Mouse (Mus musculus) MEL (cell line): ENCODE measurements around the gene D630003M21Rik. TPM values are rescaled to one million over a fixed set of nuclear protein-coding genes. Genes with fewer than 3 reads are reported as not detected.

Experiments
- DNase-seq: peaks from one replicate; pipeline ENCODE4 v3.0.0; 2011; ENCODE audit warnings: low read depth, low spot score
- H3K27ac ChIP-seq: 2 replicates; pipeline ENCODE4 v1.5.1; 2012; ENCODE audit warnings: low read depth, mild to moderate bottlenecking, control low read depth, low read length, moderate library complexity; ENCODE audit not compliant: control insufficient read depth
- H3K27me3 ChIP-seq, 2 experiments: fragments of 150-350 bp in 1 of 2; sonication (generic) in 1 of 2; 2 replicates each; pipeline ENCODE4 v1.6.1; 2012; ENCODE audit warnings: low read length in 2 of 2, mild to moderate bottlenecking in 2 of 2, improper control_type of control experiment in 1 of 2, moderate library complexity in 1 of 2; ENCODE audit not compliant: insufficient read depth in 2 of 2, control insufficient read depth in 1 of 2
- H3K36me3 ChIP-seq, 2 experiments: 2 replicates each; pipeline ENCODE4 v1.6.1; 2012 to 2014; ENCODE audit warnings: low read length in 2 of 2, improper control_type of control experiment in 1 of 2, inconsistent platforms in 1 of 2, mild to moderate bottlenecking in 1 of 2; ENCODE audit not compliant: insufficient read depth in 2 of 2, control insufficient read depth in 1 of 2
- H3K4me1 ChIP-seq, 2 experiments: fragments of 150-350 bp in 1 of 2; sonication (generic) in 1 of 2; 2 replicates each; pipeline ENCODE4 v1.6.1; 2012; ENCODE audit warnings: low read length in 2 of 2, improper control_type of control experiment in 1 of 2, mild to moderate bottlenecking in 1 of 2; ENCODE audit not compliant: insufficient read depth in 2 of 2, control insufficient read depth in 1 of 2
- H3K4me3 ChIP-seq, 2 experiments: fragments of 150-350 bp in 1 of 2; sonication (generic) in 1 of 2; 2 replicates each; pipeline ENCODE4 v1.5.1; 2012; ENCODE audit warnings: low read depth in 2 of 2, low read length in 2 of 2, mild to moderate bottlenecking in 2 of 2, moderate library complexity in 2 of 2, control low read depth in 1 of 2, improper control_type of control experiment in 1 of 2; ENCODE audit not compliant: control insufficient read depth in 1 of 2, insufficient read depth in 1 of 2
- H3K79me2 ChIP-seq: 2 replicates; pipeline ENCODE4 v1.6.1; 2012; ENCODE audit warnings: mild to moderate bottlenecking, low read length, moderate library complexity; ENCODE audit not compliant: control insufficient read depth, poor library complexity, insufficient read depth
- H3K9ac ChIP-seq: 2 replicates; pipeline ENCODE4 v1.6.1; 2012; ENCODE audit warnings: low read depth, mild to moderate bottlenecking, control low read depth, low read length, moderate library complexity; ENCODE audit not compliant: control insufficient read depth, poor library complexity, severe bottlenecking
- H3K9me3 ChIP-seq: fragments of 150-350 bp; sonication (generic); replicated peaks from 2 replicates; pipeline ENCODE4 v1.6.1; 2012; ENCODE audit warnings: mild to moderate bottlenecking, low read length, improper control_type of control experiment, moderate library complexity; ENCODE audit not compliant: insufficient read depth
- CHD1 ChIP-seq: IDR thresholded peaks from 2 replicates; pipeline ENCODE4 v1.6.1; 2012; ENCODE audit warnings: low read depth, mild to moderate bottlenecking, inconsistent platforms, low read length, improper control_type of control experiment
- CHD2 ChIP-seq: IDR thresholded peaks from 2 replicates; pipeline ENCODE4 v1.6.1; 2011; ENCODE audit warnings: low read length, improper control_type of control experiment
- CTCF ChIP-seq, 3 experiments: IDR thresholded peaks in 2 of 3; conservative IDR thresholded peaks in 1 of 3; 2 replicates each; pipeline ENCODE4 v1.5.1; 2011 to 2012; ENCODE audit warnings: low read length in 3 of 3, low read depth in 2 of 3, mild to moderate bottlenecking in 2 of 3, improper control_type of control experiment in 1 of 3, inconsistent platforms in 1 of 3, mixed read lengths in 1 of 3, moderate library complexity in 1 of 3; ENCODE audit not compliant: control insufficient read depth in 1 of 3, insufficient read depth in 1 of 3, poor library complexity in 1 of 3, severe bottlenecking in 1 of 3
- E2F4 ChIP-seq: IDR thresholded peaks from 2 replicates; pipeline ENCODE4 v1.6.1; 2011; ENCODE audit warnings: low read depth, low read length, improper control_type of control experiment, borderline replicate concordance
- ETS1 ChIP-seq: IDR thresholded peaks from 2 replicates; pipeline ENCODE4 v1.6.1; 2012; ENCODE audit warnings: low read depth, mild to moderate bottlenecking, inconsistent platforms, low read length, improper control_type of control experiment, moderate library complexity
- MAFK ChIP-seq: IDR thresholded peaks from 2 replicates; pipeline ENCODE4 v1.6.1; 2011; ENCODE audit warnings: low read depth, mild to moderate bottlenecking, low read length, improper control_type of control experiment, borderline replicate concordance
- MAX ChIP-seq: IDR thresholded peaks from 2 replicates; pipeline ENCODE4 v1.6.1; 2011; ENCODE audit warnings: low read length, improper control_type of control experiment
- MEF2A ChIP-seq: IDR thresholded peaks from 2 replicates; pipeline ENCODE4 v1.6.1; 2014; ENCODE audit warnings: low read depth, mild to moderate bottlenecking, inconsistent platforms, low read length, improper control_type of control experiment; ENCODE audit not compliant: poor library complexity, insufficient replicate concordance, severe bottlenecking; ENCODE audit errors: extremely low read depth
- MYB ChIP-seq: IDR thresholded peaks from 2 replicates; pipeline ENCODE4 v1.6.1; 2011; ENCODE audit warnings: mild to moderate bottlenecking, low read depth, low read length, improper control_type of control experiment
- NELFE ChIP-seq: IDR thresholded peaks from 2 replicates; pipeline ENCODE4 v1.6.1; 2011; ENCODE audit warnings: low read depth, low read length, improper control_type of control experiment
- NRF1 ChIP-seq: IDR thresholded peaks from 2 replicates; pipeline ENCODE4 v1.6.1; 2014; ENCODE audit warnings: low read depth, mild to moderate bottlenecking, inconsistent platforms, low read length, improper control_type of control experiment, moderate library complexity; ENCODE audit not compliant: poor library complexity, insufficient read depth, severe bottlenecking
- RAD21 ChIP-seq: IDR thresholded peaks from 2 replicates; pipeline ENCODE4 v1.6.1; 2011; ENCODE audit warnings: mild to moderate bottlenecking, low read depth, low read length, improper control_type of control experiment
- SMC3 ChIP-seq: IDR thresholded peaks from 2 replicates; pipeline ENCODE4 v1.6.1; 2011; ENCODE audit warnings: low read depth, low read length, improper control_type of control experiment
- TBP ChIP-seq: IDR thresholded peaks from 2 replicates; pipeline ENCODE4 v1.8.0; 2011; ENCODE audit warnings: low read depth, low read length, improper control_type of control experiment
- TCF12 ChIP-seq: IDR thresholded peaks from 2 replicates; pipeline ENCODE4 v1.6.1; 2014; ENCODE audit warnings: low read depth, mild to moderate bottlenecking, inconsistent platforms, low read length, improper control_type of control experiment, moderate library complexity
- UBTF ChIP-seq: IDR thresholded peaks from 2 replicates; pipeline ENCODE4 v1.6.1; 2012; ENCODE audit warnings: low read depth, mild to moderate bottlenecking, inconsistent platforms, low read length, improper control_type of control experiment, moderate library complexity, borderline replicate concordance; ENCODE audit not compliant: insufficient read depth
- USF1 ChIP-seq: IDR thresholded peaks from 2 replicates; pipeline ENCODE4 v1.6.1; 2014; ENCODE audit warnings: low read depth, mild to moderate bottlenecking, inconsistent platforms, low read length, improper control_type of control experiment, moderate library complexity
- ZMIZ1 ChIP-seq: IDR thresholded peaks from 2 replicates; pipeline ENCODE4 v1.6.1; 2012; ENCODE audit warnings: low read depth, mild to moderate bottlenecking, inconsistent platforms, low read length, improper control_type of control experiment, moderate library complexity
- ZNF384 ChIP-seq: IDR thresholded peaks from 2 replicates; pipeline ENCODE4 v1.6.1; 2012; ENCODE audit warnings: low read depth, mild to moderate bottlenecking, inconsistent platforms, low read length, improper control_type of control experiment
- polyA plus RNA-seq, 2 experiments: library from polyadenylated mRNA; stranded (reverse) in 1 of 2; unstranded in 1 of 2; fragments of >175 nt in 1 of 2; fragments of >200 nt in 1 of 2; gene quantifications; 2 replicates each; pipeline versions ENCODE4 v1.2.1 to v1.2.4; 2012; ENCODE audit warnings: low replicate concordance in 2 of 2, low read depth in 1 of 2; ENCODE audit not compliant: insufficient read length in 2 of 2, insufficient read depth in 1 of 2, missing spikeins in 1 of 2
- total RNA-seq: library from RNA; depleted of rRNA; stranded (reverse); fragments of 300-350 nt; gene quantifications from 2 replicates; pipeline ENCODE4 v1.2.3, GENCODE M21; 2012

The D630003M21Rik gene
- total and polyA plus RNA-seq, 3 experiments, result 0.10 TPM; not detected in 2

- H3K9me3 ChIP-seq, result no peaks in the 10 kb centered on the region
- H3K27ac ChIP-seq, result no peak overlapping the region
- H3K79me2 ChIP-seq, result no peaks in the 10 kb centered on the region
- H3K4me1 ChIP-seq, result peaks cover 0 to 4% of the 10 kb centered on the region in 2 experiments; a peak in 1 of 4 replicates
- H3K4me3 ChIP-seq, result no peak overlapping the region
- TF ChIP-seq USF1 (no peak), TCF12 (no peak), TBP (no peak), MYB (no peak), SMC3 (no peak), NELFE (no peak), NRF1 (no peak), ZNF384 (no peak), RAD21 (no peak), E2F4 (no peak)
- no peaks in the 10 kb centered on the region for H3K36me3 ChIP-seq
- H3K9ac ChIP-seq, result no peak overlapping the region
- no peak for DNase-seq
- H3K27me3 ChIP-seq, result no peaks in the 10 kb centered on the region
These were observed 53.6 kb downstream of the D630003M21Rik start for GRCm38 (mm10) chr2:158175433-158175832.

GRCm38 (mm10) chr2:158174958-158175357 lies 54.1 kb downstream of the D630003M21Rik start:
- Histone ChIP-seq H3K9ac (no peak overlapping the region), H3K27me3 (no peaks in the 10 kb centered on the region), H3K9me3 (no peaks in the 10 kb centered on the region)
- TF ChIP-seq MAX (no peak), UBTF (no peak), CHD1 (no peak), RAD21 (no peak), ETS1 (no peak), CHD2 (no peak), NELFE (no peak), MAFK (no peak), CTCF (IDR thresholded peaks at IDR 0.05 in 2 of 3, conservative IDR thresholded peaks at IDR 0.05 in 1 of 3; ENCODE audit: control insufficient read depth in 1 of 3, insufficient read depth in 1 of 3, low read depth in 2 of 3, low read length in 3 of 3, poor library complexity in 1 of 3, severe bottlenecking in 1 of 3) (no peak), MEF2A (no peak), ZMIZ1 (no peak)
- TF ChIP-seq, all 39 proteins: peak for 0
- DNase-seq, result no peak
- H3K27ac ChIP-seq, result no peak overlapping the region
- no peaks in the 10 kb centered on the region for H3K79me2 ChIP-seq
- no peak overlapping the region for H3K4me3 ChIP-seq
- H3K36me3 ChIP-seq, result no peaks in the 10 kb centered on the region
- peaks cover 0 to 4% of the 10 kb centered on the region in 2 experiments; a peak in 1 of 4 replicates for H3K4me1 ChIP-seq
